Mouse (Mus musculus): ENCODE results near the gene Col15a1.

The Col15a1 gene

GRCm38 (mm10) chr4:47353416-47354111, 145.6 kb downstream of the Col15a1 start:
- peak; percentile 53 for DNase-seq

- DNase-seq = no peak
These were observed 146.3 kb downstream of the Col15a1 start for GRCm38 (mm10) chr4:47354304-47354703.

DNA sequence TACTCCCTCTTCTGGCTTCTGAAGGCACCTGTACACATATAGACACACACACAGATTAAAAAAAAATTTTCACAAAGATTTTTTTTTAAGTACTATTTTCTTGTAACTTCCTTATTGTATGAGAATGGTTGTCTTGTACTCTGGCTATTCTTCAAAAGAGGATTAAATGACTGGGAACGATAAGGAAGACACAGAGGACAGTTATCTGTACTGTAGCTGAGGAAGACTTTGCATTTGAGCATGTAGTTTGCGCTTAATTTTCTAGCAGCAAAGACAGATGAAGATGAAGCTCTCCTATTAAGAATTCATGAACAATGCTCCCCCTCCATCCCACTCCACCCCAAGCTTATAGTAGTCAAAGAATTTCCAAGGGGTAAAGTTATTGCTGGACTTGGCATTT, 154.7 kb downstream of the Col15a1 start:
- no peak for DNase-seq
